Comparison of ENCODE assay signal across 8 mouse cellular contexts in genomic region chr16:37539240-37539610, GRCm38 (mm10). TPM values are rescaled to one million over a fixed set of nuclear protein-coding genes. Genes with fewer than 3 reads are reported as not detected.
A peak's percentile ranks its signal among the peaks of the same experiment; 100 is the strongest.
DNase-seq lines count a peak whose midpoint lies in the region; ATAC-seq and TF ChIP-seq lines count a peak whose summit lies in the region.

No protein-coding gene starts in this region.

- WGBS in embryonic facial prominence, embryonic 11.5 days = under 1% methylated on average over 22 of the region's 22 CpGs
- WGBS in intestine, embryonic 14.5 days = under 1% methylated on average over 22 of the region's 22 CpGs
- under 1% methylated on average over 22 of the region's 22 CpGs for WGBS in midbrain, postnatal 0 days

- no peak for TF ChIP-seq CTCF in layer of hippocampus, adult 2 months (conservative IDR thresholded peaks at IDR 0.05)
- TF ChIP-seq CTCF in midbrain, postnatal 0 days (IDR thresholded peaks at IDR 0.05) = no peak

- H3K9ac ChIP-seq in embryonic facial prominence, embryonic 11.5 days (replicated peaks; ENCODE audit: low read length) = peak overlapping the region; percentile 93
- H3K9ac ChIP-seq in intestine, embryonic 14.5 days (ENCODE audit: low read length) = peak overlapping the region; percentile 84
- H3K9ac ChIP-seq in midbrain, postnatal 0 days (replicated peaks; ENCODE audit: low read length, poor library complexity, severe bottlenecking) = peak overlapping the region; percentile 84

- peak; percentile 66 for ATAC-seq in embryonic facial prominence, embryonic 11.5 days (replicated peaks; ENCODE audit: insufficient number of reproducible peaks, low FRiP score, low TSS enrichment, low read depth)
- ATAC-seq in intestine, embryonic 14.5 days (replicated peaks; ENCODE audit: low FRiP score, low TSS enrichment, low read depth) = peak; percentile 51
- peak; percentile 52 for ATAC-seq in midbrain, postnatal 0 days (ENCODE audit: low FRiP score)

- peak overlapping the region; percentile 99 for H3K27ac ChIP-seq in layer of hippocampus, adult 2 months
- H3K27ac ChIP-seq in embryonic facial prominence, embryonic 11.5 days (replicated peaks; ENCODE audit: low read depth, low read length) = no peak overlapping the region; the same call in 1 of the 2 replicates
- H3K27ac ChIP-seq in intestine, embryonic 14.5 days (ENCODE audit: low read depth) = peak overlapping the region; percentile 79
- peak overlapping the region; percentile 77 for H3K27ac ChIP-seq in midbrain, postnatal 0 days (ENCODE audit: low read depth, low read length)

- H3K27me3 ChIP-seq in embryonic facial prominence, embryonic 11.5 days (ENCODE audit: control insufficient read depth, insufficient read depth, low read length) = no peaks in the 10 kb centered on the region
- no peaks in the 10 kb centered on the region for H3K27me3 ChIP-seq in intestine, embryonic 14.5 days (replicated peaks; ENCODE audit: control insufficient read depth, insufficient read depth, low read length)
- no peaks in the 10 kb centered on the region for H3K27me3 ChIP-seq in midbrain, postnatal 0 days (ENCODE audit: insufficient read depth, low read length)

- no peak for DNase-seq in layer of hippocampus, adult 2 months (ENCODE audit: low spot score in 2 of 2)
- no peak for DNase-seq in layer of hippocampus, adult 18-20 months (ENCODE audit: low spot score in 2 of 2)
- no peak for DNase-seq in embryonic facial prominence, embryonic 11.5 days (ENCODE audit: low spot score)
- DNase-seq in intestine, embryonic 14.5 days (ENCODE audit: low spot score) = no peak
- no peak for DNase-seq in midbrain, postnatal 0 days (ENCODE audit: low spot score)
- no peak for DNase-seq in Muller cell, postnatal 12 days (ENCODE audit: inconsistent ontology term)
- DNase-seq in natural killer cell, adult 2 months (ENCODE audit: low spot score in 2 of 2) = no peak
- DNase-seq in thymus, postnatal 14 days = no peak

- H3K9me3 ChIP-seq in embryonic facial prominence, embryonic 11.5 days (replicated peaks; ENCODE audit: control insufficient read depth, low read length) = no peaks in the 10 kb centered on the region
- no peaks in the 10 kb centered on the region for H3K9me3 ChIP-seq in intestine, embryonic 14.5 days (ENCODE audit: control insufficient read depth, low read length)
- H3K9me3 ChIP-seq in midbrain, postnatal 0 days (ENCODE audit: low read length) = no peaks in the 10 kb centered on the region

- no peaks in the 10 kb centered on the region for H3K4me1 ChIP-seq in embryonic facial prominence, embryonic 11.5 days (ENCODE audit: control insufficient read depth, insufficient read depth, low read length)
- peaks cover 18% of the 10 kb centered on the region for H3K4me1 ChIP-seq in intestine, embryonic 14.5 days (replicated peaks; ENCODE audit: control insufficient read depth, insufficient read depth, low read length)
- H3K4me1 ChIP-seq in midbrain, postnatal 0 days (ENCODE audit: insufficient read depth, low read length) = peaks cover 9% of the 10 kb centered on the region; the same call in 1 of the 2 replicates

- peak overlapping the region; percentile 81 for H3K4me2 ChIP-seq in embryonic facial prominence, embryonic 11.5 days (ENCODE audit: low read depth, low read length)
- H3K4me2 ChIP-seq in intestine, embryonic 14.5 days (ENCODE audit: low read length) = peak overlapping the region; percentile 59
- H3K4me2 ChIP-seq in midbrain, postnatal 0 days (ENCODE audit: low read depth, low read length, poor library complexity, severe bottlenecking) = peak overlapping the region; percentile 78

- H3K36me3 ChIP-seq in embryonic facial prominence, embryonic 11.5 days (replicated peaks; ENCODE audit: control insufficient read depth, insufficient read depth, low read depth, low read length) = no peaks in the 10 kb centered on the region
- peaks cover 29% of the 10 kb centered on the region for H3K36me3 ChIP-seq in intestine, embryonic 14.5 days (ENCODE audit: control insufficient read depth, insufficient read depth, low read length)
- peaks cover 3% of the 10 kb centered on the region; the same call in 1 of the 2 replicates for H3K36me3 ChIP-seq in midbrain, postnatal 0 days (ENCODE audit: insufficient read depth, low read length)

- H3K4me3 ChIP-seq in layer of hippocampus, adult 2 months = peak overlapping the region; percentile 61
- H3K4me3 ChIP-seq in embryonic facial prominence, embryonic 11.5 days (ENCODE audit: low read depth, low read length) = peak overlapping the region; percentile 82
- H3K4me3 ChIP-seq in intestine, embryonic 14.5 days (ENCODE audit: low read depth, low read length) = peak overlapping the region; percentile 91
- peak overlapping the region; percentile 58 for H3K4me3 ChIP-seq in midbrain, postnatal 0 days (ENCODE audit: low read depth, low read length)

RNA-seq across cellular contexts. Expression of gene Gtf2e1, which starts 0.4 kb away (rescaled TPM):
- total RNA-seq in layer of hippocampus, adult 2 months (2021) = 10 to 100 TPM; 17.3 to 18.2 TPM
- total RNA-seq in layer of hippocampus, adult 18-20 months (2021) = 10 to 100 TPM; 16.5 to 17.5 TPM
- polyA plus RNA-seq in embryonic facial prominence, embryonic 11.5 days (2014; fragmentation: Nextera tagmentation; extraction: Ambion mirVana) = 52.3 and 54.6 TPM in 2 replicates
- 24.6 and 28.3 TPM in 2 replicates for polyA plus RNA-seq in intestine, embryonic 14.5 days (2014; fragmentation: Nextera tagmentation; extraction: Ambion mirVana)
- 23.2 and 24.1 TPM in 2 replicates for total RNA-seq in midbrain, postnatal 0 days (2014; rRNA removed)
- polyA plus RNA-seq in midbrain, postnatal 0 days (2015; fragmentation: Nextera tagmentation; extraction: Ambion mirVana) = 20.3 and 20.7 TPM in 2 replicates

RNA-seq across cellular contexts. Expression of gene Rabl3, which starts 0.5 kb away (rescaled TPM):
- total RNA-seq in layer of hippocampus, adult 2 months (2021) = 10 to 100 TPM; 10.2 to 11.2 TPM
- 1 to 10 TPM; 8.1 to 8.6 TPM for total RNA-seq in layer of hippocampus, adult 18-20 months (2021)
- 41.2 and 44.9 TPM in 2 replicates for polyA plus RNA-seq in embryonic facial prominence, embryonic 11.5 days (2014; fragmentation: Nextera tagmentation; extraction: Ambion mirVana)
- 28.1 and 32.8 TPM in 2 replicates for polyA plus RNA-seq in intestine, embryonic 14.5 days (2014; fragmentation: Nextera tagmentation; extraction: Ambion mirVana)
- total RNA-seq in midbrain, postnatal 0 days (2014; rRNA removed) = 5.9 and 9.0 TPM in 2 replicates
- polyA plus RNA-seq in midbrain, postnatal 0 days (2015; fragmentation: Nextera tagmentation; extraction: Ambion mirVana) = 11.6 and 13.8 TPM in 2 replicates

RNA-seq across cellular contexts. Expression of gene Hgd, which starts 40.7 kb away (rescaled TPM):
- not detected for total RNA-seq in layer of hippocampus, adult 2 months (2021)
- total RNA-seq in layer of hippocampus, adult 18-20 months (2021) = not detected
- polyA plus RNA-seq in embryonic facial prominence, embryonic 11.5 days (2014; fragmentation: Nextera tagmentation; extraction: Ambion mirVana) = 0.21 TPM in 1 of 2 replicates, not detected in the other
- 0.11 and 0.24 TPM in 2 replicates for polyA plus RNA-seq in intestine, embryonic 14.5 days (2014; fragmentation: Nextera tagmentation; extraction: Ambion mirVana)
- 0.27 TPM in 1 of 2 replicates, not detected in the other for total RNA-seq in midbrain, postnatal 0 days (2014; rRNA removed)
- polyA plus RNA-seq in midbrain, postnatal 0 days (2015; fragmentation: Nextera tagmentation; extraction: Ambion mirVana) = 0.32 and 0.43 TPM in 2 replicates
